Mouse (Mus musculus) Patski (cell line): ENCODE results near the gene Nsdhl. TPM values are rescaled to one million over a fixed set of nuclear protein-coding genes. Genes with fewer than 3 reads are reported as not detected.

ENCODE experiments used
- ATAC-seq: fragments of 100-300 bp; one replicate; pipeline ENCODE4 v1.8.0; 2021
- CTCF ChIA-PET: fragments of 350-600 bp; sonication (Branson Sonifier 250); formaldehyde crosslinking; loops from one replicate; lab custom pipeline; 2022; ENCODE audit warnings: inconsistent platforms; lab: Charles Lee
- POLR2A ChIA-PET: fragments of 350-600 bp; sonication (Branson Sonifier 250); formaldehyde crosslinking; loops from one replicate; lab custom pipeline; 2022; ENCODE audit warnings: antibody characterized with exemption, inconsistent platforms; lab: Charles Lee
- DNase-seq: peaks from one replicate; pipeline ENCODE4 v3.0.0-alpha.2; 2011; ENCODE audit warnings: low read depth, low spot score
- H3K27me3 ChIP-seq: fragments of 371-371 bp; one replicate; pipeline ENCODE4 v1.5.1; 2021
- CTCF ChIP-seq: fragments of 100-300 bp; IDR thresholded peaks from one replicate; pipeline ENCODE4 v1.5.1; 2021
- in situ Hi-C: fragments of 300-500 bp; cut with MboI; formaldehyde crosslinking; loops from 3 replicates; pipeline ENCODE4 v1.11.1; 2018; ENCODE audit warnings: low pct_unique_long_range_greater_than_20kb, mixed read lengths
- polyA plus RNA-seq: library from polyadenylated mRNA; unstranded; gene quantifications from one replicate; pipeline ENCODE4 v1.2.3, GENCODE M21; 2021

Gene Nsdhl
- polyA plus RNA-seq, 1 experiment from 2014 or later = 26.1 TPM

DNA sequence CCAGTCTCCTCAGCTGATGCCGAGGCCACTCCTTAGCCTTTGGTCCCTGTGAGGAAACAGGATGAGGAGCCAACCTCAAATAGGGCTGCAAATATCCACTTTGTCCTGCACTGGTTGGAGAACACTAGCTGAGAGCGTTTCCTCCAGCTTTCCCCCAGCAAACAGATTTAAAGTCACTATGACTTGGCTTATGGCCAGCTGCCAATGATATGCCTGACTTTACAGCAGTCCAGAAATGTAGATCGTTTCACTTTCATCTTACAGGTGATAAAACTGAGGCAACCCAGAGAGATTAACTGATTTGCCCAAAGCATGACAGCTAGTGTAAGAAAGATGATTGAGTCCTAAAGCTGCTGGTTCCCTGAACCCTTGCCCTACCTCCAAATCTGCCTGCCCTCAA, 77.2 kb downstream of the Nsdhl start:
- no peaks in the 10 kb centered on the region for H3K27me3 ChIP-seq
- ChIA-PET POLR2A (no interaction called here), CTCF (no interaction called here)
- ATAC-seq = no peak
- in situ Hi-C loops = no loop called here
- no peak for TF ChIP-seq CTCF
- DNase-seq = no peak

DNA sequence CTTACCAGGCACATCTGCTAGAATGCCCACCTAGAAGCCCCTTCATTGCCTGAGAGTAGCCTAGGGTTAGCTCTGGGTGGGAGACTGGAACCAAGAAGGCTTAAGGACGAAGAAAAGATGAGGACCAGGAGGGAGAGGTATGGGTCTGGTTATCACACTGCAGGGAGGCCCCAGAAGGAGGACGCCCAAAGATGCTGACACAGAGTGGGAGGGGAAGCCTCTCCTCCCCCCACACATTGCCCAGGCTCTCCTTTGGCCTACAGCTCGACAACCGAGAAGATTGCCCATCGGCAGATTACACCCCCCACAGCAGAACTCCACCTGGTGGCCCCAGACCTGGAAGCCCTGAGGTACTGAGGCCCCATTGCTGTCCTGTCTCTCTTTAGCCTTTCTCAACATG, 84.8 kb downstream of the Nsdhl start:
- no peak for DNase-seq
- no peak for ATAC-seq
- peaks cover 19% of the 10 kb centered on the region for H3K27me3 ChIP-seq
- in situ Hi-C loops = loop anchor here (10.0 to 25.0 kb wide), 3 partner anchors 434 to 659 kb away; partner anchors contain the start of genes Pnck, Slc6a8 and Trex2
- ChIA-PET CTCF (interaction anchor here (3.5 kb wide), 1 partner anchor 10 kb away, joined by 11 read pairs; no protein-coding TSS in a partner anchor), POLR2A (no interaction called here)
- TF ChIP-seq CTCF = no peak

DNA sequence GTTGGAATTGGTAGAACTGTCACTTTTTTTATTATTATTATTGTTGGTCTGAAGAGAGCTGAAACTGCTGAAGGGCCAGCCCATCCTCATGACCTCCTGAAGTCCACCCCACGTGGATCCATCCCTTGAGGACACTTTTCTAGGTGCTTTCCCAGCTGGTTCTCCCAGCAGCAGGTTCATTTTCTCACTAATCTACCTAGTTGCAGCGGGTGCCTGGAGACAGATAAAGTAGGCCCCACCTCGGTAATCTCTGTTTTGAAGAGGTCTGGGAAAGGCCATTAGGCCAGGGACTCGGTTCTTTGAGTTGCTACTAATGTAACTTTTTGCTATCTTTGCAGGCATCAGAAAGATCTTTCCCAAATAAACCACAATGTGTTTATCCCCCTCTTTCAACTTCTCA, 87.3 kb downstream of the Nsdhl start:
- in situ Hi-C loops = loop anchor here (10.0 to 25.0 kb wide), 3 partner anchors 432 to 657 kb away; partner anchors contain the start of genes Pnck, Slc6a8 and Trex2
- no peak for DNase-seq
- CTCF ChIA-PET = interaction anchor here (1.5 to 3.5 kb wide), 2 partner anchors 13 to 55 kb away, joined by 3 to 11 read pairs; no protein-coding TSS in a partner anchor
- H3K27me3 ChIP-seq = peaks cover 19% of the 10 kb centered on the region
- POLR2A ChIA-PET = interaction anchor here (1.6 kb wide), 1 partner anchor 17 kb away, joined by 7 read pairs; no protein-coding TSS in a partner anchor
- no peak for TF ChIP-seq CTCF
- no peak for ATAC-seq

DNA sequence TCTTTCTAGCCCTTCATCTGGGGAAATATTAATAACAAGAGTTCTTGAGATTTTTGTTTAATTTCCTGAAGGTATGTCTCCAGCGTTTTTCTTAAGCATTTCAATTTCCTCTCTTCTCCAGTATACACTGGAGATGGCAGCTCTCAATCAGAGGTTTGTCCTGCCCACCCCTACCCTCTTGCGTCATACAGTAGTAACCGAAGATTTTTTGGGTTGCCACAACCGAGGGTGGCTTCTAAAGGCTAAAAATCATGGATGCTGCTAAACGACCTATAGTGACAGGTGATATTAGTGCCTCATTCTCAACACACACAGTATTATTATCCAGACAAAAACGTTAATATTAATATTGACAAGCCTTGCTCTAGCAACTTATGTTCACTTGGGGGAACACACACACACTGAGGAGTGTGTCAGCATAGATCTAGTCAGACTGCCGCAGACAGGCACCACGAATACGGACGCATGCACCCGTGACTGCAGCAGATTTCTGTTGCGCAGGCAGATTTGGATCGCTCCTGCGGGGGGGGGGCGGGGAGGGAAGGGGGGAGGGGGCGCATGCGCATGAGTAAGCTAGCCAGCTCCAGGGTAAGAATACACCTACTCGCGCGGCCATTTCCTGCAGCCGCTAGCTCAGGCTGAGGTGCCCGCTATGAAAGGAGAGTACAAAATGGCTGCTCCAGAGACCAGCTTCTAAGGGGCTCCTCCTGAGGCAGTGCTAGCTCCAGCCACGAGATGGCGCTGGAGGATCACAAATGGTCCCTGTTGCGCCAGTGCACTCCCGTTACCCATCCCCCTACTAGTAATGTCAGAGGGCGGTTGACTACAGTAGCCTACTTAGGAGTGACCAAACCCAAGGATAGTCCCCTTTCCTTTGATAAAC, 89.5 kb downstream of the Nsdhl start:
- ChIA-PET POLR2A (no interaction called here), CTCF (interaction anchor here (0.9 to 1.5 kb wide), 7 partner anchors 8 to 486 kb away, joined by 3 to 5 read pairs (median 4); no protein-coding TSS in a partner anchor)
- in situ Hi-C loops = loop anchor here (10.0 to 25.0 kb wide), 3 partner anchors 429 to 654 kb away; partner anchors contain the start of genes Pnck, Slc6a8 and Trex2
- DNase-seq (peak; percentile 30), ATAC-seq (peak; percentile 87)
- peak; percentile 92 for TF ChIP-seq CTCF
- peaks cover 19% of the 10 kb centered on the region for H3K27me3 ChIP-seq

Other genes starting within 250 kb of the Nsdhl start
- not detected for gene Gabrq, start 93.4 kb upstream of the Nsdhl start, polyA plus RNA-seq
- 134 TPM for gene Cetn2, start 146 bp upstream of the Nsdhl start, polyA plus RNA-seq
- 15.8 TPM for gene Zfp185, start 68.8 kb downstream of the Nsdhl start, polyA plus RNA-seq
- not detected for gene Pnma5, start 118.5 kb downstream of the Nsdhl start, polyA plus RNA-seq
- not detected for gene Pnma3, start 146.2 kb downstream of the Nsdhl start, polyA plus RNA-seq
- not detected for gene Xlr4a, start 163.9 kb downstream of the Nsdhl start, polyA plus RNA-seq
- gene Xlr3a, start 178.5 kb downstream of the Nsdhl start, polyA plus RNA-seq = not detected
- gene Gm14685, start 198.5 kb downstream of the Nsdhl start, polyA plus RNA-seq = not detected
- not detected for gene Xlr5b, start 230.2 kb downstream of the Nsdhl start, polyA plus RNA-seq
- not detected for gene DXBay18, start 230.9 kb downstream of the Nsdhl start, polyA plus RNA-seq